Mouse (Mus musculus) T-cell, adult 2 months (primary cell): ENCODE data around the gene Glrx.
"Not testable (repeated sequence)": the region's sequence is repeated elsewhere in the genome, so short reads cannot be mapped to it uniquely, and the experiment has no call there.

ENCODE experiments used
- DNase-seq: peaks from one replicate; pipeline ENCODE4 v3.0.0; 2022; ENCODE audit warnings: low spot score

The Glrx gene

DNA sequence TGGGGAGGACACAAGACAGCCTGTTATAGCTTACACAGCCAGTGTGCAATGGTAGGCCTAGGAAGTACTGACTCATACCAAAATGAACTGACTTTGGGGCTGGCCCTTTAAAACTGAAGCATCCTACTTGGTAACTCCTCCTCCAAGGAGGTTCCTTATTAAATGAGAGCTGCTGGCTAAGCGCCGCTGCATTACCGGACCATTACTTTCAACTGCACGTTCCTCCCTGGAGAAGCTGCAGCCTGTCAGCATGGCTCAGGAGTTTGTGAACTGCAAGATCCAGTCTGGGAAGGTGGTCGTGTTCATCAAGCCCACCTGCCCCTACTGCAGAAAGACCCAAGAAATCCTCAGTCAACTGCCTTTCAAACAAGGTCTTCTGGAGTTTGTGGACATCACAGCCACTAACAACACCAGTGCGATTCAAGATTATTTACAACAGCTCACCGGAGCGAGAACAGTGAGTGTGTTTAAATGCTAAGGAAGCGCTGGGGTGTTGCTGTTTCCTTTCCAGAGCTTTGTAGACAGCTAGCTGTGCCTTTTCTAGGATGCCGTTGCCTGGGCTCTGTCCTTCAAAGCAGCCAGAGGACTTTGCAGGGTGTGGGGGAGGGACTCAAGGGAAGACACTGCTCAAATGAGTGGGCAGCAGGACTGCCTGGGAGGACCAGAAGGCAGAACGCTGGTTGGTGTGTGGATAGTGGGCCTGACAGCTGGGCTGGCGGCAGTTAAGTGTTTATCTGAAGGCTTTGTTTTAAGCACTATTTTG is at the start of gene Glrx:
TSS of gene Glrx (plus strand) at position 150 of the 763 bp plus-strand sequence.
- peak; percentile 40 for DNase-seq

- DNase-seq: no peak
Observed at GRCm38 (mm10) chr13:75790550-75791205, 49.0 kb upstream of the Glrx start.

- DNase-seq: no peak
Observed at GRCm38 (mm10) chr13:75793863-75794629, 45.6 kb upstream of the Glrx start.

- peak; percentile 91 for DNase-seq
Observed at GRCm38 (mm10) chr13:75797369-75798141, 42.1 kb upstream of the Glrx start.

- DNase-seq: no peak
Observed at GRCm38 (mm10) chr13:75798413-75799302, 41.0 kb upstream of the Glrx start.

GRCm38 (mm10) chr13:75799421-75799820 is 40.2 kb upstream of the Glrx start:
- DNase-seq: no peak

DNA sequence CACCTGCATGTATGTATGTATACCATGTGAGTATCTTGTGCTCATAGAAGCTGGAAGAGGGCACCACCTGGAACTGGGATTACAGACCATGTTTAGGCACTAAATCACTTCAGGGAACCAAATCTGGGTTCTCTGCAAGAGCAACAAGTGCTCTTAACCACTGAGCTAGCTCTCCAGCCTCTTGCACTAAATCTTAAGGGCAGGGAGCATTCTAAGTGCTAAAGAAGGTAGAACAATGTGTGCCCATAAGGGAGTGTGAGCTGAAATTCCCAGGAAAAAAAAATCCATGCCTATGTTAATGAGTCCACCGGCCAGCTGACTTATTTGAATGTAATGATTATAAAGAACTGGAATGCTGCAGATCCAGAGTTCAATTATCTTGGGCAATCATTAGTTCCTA is 31.7 kb upstream of the Glrx start:
- DNase-seq: no peak

GRCm38 (mm10) chr13:75809957-75810356 is 29.7 kb upstream of the Glrx start:
- DNase-seq: no peak

DNA sequence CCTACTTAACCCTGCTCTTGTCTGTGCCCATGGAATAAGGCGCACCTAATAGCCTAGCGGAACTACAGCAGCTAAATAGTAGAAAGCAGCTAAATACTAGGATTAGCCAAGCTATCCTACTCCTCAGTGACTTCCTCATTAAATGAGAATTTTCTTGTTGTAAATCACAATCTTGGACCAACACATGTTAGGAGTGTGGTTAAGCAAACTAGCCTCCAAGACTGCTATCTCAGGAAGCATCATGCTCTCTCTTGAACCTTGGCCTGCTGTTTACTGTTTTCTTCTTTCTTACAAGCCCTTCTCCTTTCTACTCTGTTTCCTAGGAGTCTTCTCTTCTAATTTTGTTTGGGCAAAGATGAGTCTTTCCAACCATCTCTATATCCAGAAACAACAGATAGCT is 22.5 kb upstream of the Glrx start:
- DNase-seq: no peak

- no peak for DNase-seq
Observed at GRCm38 (mm10) chr13:75818486-75818885, 21.2 kb upstream of the Glrx start.

- no peak for DNase-seq
Observed at GRCm38 (mm10) chr13:75818945-75819706, 20.5 kb upstream of the Glrx start.

DNA sequence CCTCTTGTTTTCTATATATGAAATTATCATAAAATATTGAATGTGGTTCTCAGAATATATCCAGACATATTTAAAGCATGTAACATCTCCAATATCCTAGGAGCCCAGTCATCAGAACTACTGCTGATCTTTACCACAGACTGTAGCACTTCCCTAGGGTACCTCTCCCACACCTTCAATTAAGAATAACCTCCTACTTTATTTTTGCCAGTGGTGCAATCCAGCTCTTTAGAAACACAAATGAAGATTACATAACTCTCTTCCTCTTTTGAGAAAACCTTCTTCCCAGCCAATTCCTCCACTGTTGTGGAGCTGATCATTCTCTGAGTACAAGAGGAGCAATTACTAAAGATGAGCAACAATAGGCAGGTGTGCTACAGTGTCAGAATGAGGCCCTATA is 19.8 kb upstream of the Glrx start:
- no peak for DNase-seq

DNA sequence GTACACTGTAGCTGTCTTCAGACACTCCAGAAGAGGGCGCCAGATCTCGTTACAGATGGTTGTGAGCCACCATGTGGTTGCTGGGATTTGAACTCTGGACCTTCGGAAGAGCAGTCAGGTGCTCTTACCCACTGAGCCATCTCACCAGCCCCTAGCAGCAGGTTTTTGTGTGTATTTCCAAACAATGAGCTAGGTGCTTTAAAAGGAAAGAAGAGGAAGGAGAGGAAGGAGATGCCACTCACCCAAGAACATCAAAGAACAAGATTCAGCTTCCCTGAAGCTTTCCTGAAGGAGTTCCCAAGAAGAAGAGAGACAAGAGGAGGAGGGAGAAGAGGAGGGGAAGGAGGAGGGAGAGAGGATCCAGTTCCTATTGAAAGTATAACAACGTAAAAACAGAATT is 17.3 kb upstream of the Glrx start:
- DNase-seq: not testable (repeated sequence)

DNA sequence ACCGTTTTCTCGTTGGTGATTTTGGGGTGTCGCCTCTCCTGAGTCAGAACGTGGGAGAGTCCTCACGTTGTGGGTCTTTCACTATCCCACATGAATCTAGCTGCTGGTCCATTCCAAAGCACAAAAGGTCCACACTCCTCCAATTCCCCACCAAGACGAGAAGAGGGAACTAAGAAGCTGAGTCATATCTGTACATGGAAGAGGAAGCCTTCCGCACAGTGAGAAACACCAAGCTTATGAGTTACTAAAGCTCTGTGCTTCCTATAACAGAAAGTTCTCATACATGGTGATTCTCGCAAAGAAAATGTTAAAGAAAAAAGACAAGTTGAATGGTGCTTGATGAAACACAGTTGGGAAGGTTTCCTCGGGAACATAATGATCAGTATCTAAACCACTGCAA is 16.5 kb upstream of the Glrx start:
- DNase-seq: no peak

DNA sequence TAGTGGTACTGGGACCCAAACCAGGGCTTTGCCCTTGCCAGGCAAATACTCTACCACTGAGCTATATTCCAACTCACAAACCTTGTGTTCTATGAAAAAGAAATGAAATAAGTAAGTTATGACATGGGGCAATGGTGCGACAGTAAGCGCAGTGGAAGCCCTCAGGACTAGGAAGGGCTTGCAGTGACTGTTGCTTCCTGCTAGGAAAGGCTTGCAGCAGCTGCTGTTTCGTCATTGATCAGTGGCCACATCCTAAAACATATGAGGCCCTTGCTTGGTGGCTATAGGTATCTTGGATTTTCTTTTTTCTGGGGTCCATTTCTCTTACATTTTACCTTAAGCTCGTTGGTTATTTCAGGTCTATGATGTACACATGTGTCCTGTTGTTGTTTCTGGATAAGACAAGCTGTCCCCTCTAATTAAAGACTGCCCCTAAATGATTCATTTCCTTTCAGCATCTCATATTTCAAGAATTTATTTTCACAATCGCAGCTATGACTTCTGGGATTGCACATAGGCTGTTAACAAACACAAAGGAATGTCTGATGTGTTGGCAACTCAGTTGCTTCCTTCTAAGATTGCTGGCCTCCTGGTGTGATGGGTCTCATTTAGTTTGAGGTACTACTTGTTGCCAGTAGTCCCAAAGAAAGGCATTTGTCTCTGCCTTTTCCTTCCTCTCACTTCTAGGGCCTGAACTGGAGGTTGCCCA is 14.9 kb upstream of the Glrx start:
- DNase-seq: no peak

DNA sequence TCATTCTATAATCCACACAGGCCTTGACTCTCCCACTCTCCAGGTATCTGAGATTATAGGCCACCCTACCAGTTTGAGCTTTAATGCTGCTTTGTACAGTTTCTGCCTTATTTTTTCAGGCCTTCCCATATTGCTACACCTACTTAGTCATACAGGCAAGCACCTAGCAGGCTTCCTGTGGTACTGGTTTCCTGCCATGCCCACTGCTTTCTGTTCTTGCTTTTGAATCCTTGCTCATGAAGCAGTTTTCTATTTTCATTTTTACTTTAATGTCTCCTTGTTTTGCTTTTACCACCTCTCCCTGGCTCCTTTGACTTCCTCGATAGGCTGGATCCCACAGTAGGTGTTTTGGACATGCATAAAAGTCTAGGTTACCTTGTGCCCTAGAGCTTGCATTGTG is 14.3 kb upstream of the Glrx start:
- DNase-seq: peak; percentile 37

DNA sequence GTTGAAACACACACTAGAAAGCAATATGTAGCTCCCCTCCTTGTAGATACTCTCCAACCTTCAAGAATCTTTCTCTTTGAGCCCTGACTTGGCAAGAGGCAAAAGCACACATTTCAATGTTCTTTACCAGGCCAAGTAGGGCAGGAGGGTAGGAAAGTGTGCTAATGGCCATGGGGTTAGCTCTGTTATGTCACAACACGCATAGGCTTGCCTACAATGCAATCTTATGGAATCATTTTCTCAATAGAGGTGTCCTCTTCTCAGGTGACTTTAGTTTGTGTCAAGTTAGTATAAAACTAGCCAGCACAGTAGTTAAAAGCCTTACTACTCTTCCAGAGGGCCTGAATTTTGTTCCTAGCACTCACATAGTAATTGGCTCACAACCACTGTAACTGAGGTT is 9.0 kb upstream of the Glrx start:
- DNase-seq: no peak

DNA sequence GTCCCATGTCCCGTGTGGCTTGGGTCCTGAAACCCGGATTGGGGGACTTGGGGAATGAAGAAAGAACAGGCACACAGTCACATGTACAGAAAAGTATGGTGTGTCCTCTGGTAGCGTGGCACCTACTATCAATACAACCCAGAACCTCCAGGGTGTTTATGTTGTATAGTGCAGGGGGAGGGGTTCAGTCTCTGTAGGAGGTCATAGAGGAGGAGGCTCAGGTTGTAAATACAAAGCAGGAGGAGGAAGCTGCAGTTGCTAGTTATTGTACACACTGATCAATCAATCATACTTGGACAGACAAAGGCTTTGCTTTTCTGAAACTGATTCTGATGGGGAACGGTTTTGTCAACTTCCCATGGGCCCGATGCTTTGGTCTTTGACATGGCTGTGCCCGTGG is 8.0 kb upstream of the Glrx start:
- no peak for DNase-seq

DNA sequence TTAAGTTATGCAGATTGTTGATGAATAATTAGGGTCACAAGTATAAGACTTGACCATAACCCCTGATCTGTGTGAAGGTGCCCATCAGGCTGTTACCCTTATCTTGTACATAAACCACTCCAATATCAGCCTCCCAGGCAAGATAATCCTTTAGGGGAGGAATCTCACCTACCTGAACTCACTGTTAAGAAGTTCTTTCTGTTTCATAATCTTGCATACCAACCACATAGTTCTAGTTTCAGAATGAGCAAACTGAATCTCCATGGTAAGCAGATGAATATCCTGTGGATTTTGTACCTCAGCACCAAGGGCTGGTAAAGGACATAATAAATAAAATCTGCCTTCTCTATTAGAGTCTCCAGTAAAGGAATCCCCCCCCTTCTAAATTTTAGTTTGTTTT is 7.0 kb upstream of the Glrx start:
- no peak for DNase-seq

- no peak for DNase-seq
Observed at GRCm38 (mm10) chr13:75833499-75833898, 6.2 kb upstream of the Glrx start.
